Mouse (Mus musculus): ENCODE results near the gene Zfp112.
A peak's percentile ranks its signal among the peaks of the same experiment; 100 is the strongest.
"Not testable (repeated sequence)": the region's sequence is repeated elsewhere in the genome, so short reads cannot be mapped to it uniquely, and the experiment has no call there.

Zfp112 gene

DNA sequence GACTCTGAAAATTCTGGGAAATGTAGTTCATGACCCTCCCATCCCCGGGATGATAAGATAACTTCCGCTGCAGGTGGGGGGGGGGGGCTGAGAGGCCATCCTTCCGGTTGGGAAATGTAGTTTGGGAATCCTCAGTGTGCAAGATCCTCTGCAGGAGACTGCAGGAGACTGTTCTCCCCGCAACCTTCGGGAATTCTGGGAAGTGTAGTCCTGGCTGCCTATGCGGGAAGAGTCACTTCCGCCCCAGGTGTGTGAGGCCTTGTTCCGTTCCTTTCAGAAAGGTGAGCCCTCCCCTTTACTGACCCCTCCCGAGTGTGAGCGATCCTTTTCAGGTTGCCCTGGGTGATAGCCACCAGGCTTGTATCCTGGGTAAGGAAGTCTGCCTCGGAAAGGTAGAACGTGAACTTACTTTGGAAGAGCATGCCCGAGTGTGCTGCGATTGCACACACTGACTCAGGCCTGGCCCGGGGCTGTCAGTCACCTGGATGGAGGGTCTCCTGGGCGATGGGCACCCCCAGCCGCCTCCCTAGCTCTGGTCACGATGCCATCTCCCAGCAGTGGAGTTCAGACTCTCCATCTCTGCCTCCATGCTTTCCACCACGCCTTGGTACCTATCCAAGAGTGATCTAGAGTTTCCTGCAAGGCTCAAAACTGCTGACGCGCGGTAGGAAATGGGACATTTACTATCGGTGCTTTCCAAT, at the start of gene Zfp112:
TSS of gene Zfp112 (plus strand) at position 159 of the 701 bp plus-strand sequence.
- peak; percentile 87 for DNase-seq (ENCODE audit: low spot score)

DNA sequence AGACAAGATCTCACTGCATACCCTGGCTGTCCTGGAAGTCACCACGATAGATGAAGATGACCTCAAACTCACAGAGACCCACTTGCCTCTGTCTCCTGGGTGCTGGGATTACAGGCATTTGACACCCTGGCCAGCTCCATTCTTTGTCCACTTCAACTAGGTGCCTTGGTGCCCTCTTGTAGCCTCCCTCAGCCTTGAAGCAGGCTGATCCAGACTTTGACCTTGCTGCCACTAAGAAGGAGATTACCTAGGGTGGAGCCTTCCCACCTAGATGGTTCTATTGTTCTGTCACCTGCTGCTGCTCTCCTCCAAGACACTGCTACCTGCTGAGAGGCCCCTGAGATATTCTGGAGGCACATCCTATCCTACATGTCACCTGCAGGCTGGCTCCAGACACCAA, 37.7 kb upstream of the Zfp112 start:
- not testable (repeated sequence) for DNase-seq (ENCODE audit: low spot score)

DNA sequence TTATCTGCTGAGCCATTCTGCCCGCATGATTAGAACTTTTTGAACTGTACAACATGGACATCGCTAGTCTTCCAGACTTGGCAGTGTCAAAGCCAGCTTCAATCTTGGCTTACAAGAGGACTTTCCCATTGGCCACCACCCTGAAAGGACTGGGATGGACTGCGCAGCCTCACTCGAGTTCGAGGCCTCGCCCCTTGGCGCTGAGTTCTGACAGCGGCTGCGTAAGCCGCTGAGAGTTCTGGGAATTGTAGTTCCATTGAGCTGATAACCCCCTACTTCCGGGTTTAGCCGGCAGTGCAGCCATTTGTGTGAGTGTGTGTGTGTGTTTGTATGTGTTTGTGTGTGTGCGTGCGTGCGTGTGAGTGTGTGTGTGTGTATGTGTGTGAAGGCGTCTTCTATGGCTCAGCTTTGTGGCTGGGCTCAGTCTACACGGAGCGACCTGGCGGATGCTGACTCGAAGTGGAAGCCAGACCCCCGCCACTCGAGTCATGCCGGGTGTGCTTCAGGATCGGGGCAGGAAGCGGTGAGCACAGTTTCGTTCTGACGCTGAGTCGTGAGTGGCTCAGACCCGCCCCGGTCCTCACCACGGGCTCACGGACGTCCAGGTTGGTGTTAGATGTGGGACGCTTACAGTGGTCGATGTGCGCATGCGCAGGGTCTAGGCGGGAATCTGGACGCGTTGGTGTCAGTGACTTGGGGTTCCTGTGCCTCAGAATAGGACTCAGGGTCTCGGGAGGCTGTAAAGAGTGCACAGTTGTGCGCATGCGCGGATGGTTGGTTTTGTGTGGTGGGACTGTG, 30.3 kb upstream of the Zfp112 start, which contains the start of gene Zfp180:
TSS of gene Zfp180 (plus strand) at position 291 of the 798 bp plus-strand sequence.
- DNase-seq (ENCODE audit: low spot score), result peak; percentile 96

DNA sequence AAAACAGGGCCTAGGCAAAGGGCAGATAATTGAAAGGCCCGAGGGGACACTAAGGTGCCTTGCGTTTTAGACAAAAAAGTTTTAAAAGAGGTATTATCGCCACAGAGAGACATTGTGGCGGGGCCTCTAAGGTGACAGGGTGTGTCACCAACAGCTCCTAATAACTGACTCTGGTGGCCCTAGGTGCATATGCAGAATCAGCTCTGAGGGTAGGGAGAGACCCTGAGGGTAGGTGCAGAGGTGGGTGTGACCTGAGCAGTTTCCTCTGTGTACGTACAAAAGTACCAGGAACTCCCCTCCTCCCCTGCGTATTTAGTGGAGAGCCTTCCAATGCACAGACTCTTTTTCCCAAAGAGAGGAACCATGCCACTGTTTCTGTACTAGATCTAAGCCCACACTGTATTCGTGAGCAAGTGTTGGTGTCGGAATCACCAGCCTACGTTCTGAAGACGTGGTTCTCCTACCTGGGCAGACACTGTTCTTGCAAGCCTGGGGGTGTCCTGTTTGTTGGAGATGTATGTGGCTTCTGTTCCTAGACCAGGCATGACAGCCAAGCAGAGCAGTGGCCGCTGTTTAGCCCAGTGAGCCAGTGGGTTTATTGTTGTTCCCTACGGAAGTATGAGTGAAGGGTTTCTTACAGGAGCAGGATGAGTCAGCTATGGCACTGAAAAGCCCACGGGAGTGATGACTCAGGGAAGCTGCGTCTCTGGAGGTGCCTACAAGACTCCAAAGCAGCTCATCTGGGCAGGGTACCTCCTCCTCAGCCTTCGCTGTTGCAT, 29.5 kb upstream of the Zfp112 start:
- DNase-seq (ENCODE audit: low spot score), result peak; percentile 79

DNA sequence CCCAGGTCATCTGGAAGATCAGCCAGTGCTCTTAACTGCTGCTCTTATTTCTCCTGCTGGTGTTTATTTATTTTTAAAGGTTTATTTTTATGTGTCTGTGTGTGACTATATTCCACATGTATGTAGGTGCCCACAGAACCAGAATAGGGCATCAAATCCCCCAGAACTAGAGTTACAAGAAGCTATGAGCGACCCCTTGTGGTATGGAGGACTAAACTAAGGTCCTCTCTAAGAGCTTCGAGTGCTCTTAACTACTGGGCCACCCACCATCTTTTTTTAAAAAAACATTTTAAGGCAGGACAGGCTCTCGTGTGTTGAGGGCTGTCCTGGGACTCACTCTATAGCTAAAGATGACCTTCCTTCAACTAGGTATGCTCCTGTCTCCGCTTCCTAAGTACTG, 25.2 kb upstream of the Zfp112 start:
- no peak for DNase-seq (ENCODE audit: low spot score)

DNA sequence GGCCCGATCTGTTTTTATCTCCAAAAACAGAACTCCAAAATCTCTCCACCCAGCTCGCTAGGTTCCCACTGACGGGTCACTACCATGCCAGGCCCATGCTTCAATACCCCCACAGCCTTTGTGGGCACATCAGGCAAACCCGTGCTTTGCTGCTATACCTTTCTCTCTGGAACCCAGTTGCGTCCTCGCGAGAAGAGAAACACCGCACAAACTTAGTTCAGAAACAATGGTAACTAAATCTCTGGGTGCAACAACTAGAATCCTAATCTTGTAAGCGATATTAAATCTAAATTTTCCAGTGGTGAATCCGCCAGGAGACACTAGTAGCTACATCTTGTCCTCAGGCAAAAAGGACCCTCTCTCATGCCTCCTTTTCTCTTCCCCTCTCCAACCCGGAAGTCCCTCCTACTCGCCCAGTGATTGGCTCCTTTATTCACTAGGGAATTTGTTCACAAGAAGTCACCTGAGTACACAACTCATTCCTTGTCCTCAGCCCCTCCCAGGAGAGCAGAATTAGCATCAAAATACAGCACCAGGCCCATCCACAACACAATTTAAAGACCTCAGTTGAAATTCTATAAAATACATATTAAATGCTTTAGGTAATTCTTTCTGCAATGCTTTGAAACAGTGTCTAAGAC, 24.5 kb upstream of the Zfp112 start:
- DNase-seq (ENCODE audit: low spot score), result no peak

DNA sequence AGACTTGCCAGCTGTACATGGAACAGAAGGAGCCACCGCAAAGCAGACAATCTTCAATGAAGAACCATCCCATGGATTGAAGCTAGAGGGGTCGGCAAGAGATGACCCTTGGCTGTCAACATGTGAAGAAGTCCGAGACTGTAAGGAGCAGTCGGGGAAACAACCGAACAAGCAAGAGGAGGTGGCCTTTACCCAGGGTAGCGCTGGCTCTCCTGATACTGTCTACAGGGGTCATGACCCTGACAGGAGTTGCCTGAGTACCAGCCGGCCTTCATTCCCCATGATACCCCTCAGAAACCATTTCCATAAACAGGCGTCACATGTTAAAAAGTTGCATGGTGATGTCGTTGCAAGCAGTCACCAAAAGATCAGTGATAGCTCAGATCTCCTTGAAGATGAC, 7.7 kb upstream of the Zfp112 start:
- no peak for DNase-seq (ENCODE audit: low spot score)

DNA sequence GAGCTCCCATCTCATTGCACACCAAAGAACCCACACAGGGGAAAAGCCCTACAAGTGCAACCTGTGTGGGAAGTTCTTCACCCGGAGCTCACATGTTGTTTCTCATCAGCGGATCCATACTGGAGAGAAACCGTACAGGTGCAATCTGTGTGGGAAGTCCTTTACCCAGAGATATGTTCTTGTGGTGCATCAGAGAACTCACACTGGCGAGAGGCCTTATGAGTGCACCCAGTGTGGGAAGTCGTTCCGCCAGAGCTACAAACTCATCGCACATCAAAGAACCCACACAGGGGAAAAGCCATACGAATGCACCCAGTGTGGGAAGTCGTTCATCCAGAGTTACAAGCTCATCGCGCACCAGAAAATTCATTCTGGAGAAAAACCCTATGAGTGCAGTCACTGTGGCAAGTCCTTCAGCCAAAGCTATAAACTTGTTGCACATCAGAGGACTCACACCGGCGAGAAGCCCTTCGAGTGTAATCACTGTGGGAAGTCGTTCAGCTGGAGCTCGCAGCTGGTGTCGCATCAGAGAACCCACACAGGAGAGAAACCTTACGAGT, 6.9 kb upstream of the Zfp112 start:
- DNase-seq (ENCODE audit: low spot score), result no peak

DNA sequence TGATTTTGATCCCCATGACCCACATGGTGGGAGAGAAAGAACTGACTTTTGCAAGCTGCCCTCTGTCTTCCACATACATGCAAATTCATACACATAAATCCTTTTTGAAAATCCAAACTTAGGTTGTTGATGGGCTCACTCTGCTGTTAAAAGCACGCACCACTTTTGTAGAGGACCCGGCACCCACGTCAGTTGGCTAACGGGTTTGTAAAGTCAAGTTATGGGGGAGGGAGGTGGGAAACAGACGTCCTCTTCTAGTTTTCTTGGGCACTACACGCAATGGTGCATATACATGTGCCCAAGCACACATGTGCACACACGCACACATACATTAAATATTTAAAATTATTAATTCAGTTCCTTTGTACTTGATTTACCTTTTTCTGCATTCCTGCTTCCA, 1.3 kb upstream of the Zfp112 start:
- DNase-seq (ENCODE audit: low spot score), result no peak

DNA sequence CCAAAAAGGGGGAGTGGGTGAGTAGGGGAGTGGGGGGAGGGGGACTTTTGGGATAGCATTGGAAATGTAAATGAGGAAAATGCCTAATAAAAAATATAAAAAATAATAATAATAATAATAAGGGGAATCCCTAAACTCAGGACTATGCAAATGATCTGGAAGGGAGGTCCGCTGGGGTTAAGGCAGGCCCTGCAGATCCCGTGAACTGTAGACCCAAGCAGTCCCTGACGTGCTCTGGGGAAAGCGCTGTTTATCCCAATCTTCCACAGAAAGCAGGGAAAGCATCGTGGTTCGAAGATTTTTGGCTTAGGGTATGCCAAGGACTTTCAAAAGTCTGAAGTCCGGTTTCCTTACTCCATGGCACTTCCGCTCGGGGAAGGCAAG, 350 bp upstream of the Zfp112 start:
- no peak for DNase-seq (ENCODE audit: low spot score)

DNA sequence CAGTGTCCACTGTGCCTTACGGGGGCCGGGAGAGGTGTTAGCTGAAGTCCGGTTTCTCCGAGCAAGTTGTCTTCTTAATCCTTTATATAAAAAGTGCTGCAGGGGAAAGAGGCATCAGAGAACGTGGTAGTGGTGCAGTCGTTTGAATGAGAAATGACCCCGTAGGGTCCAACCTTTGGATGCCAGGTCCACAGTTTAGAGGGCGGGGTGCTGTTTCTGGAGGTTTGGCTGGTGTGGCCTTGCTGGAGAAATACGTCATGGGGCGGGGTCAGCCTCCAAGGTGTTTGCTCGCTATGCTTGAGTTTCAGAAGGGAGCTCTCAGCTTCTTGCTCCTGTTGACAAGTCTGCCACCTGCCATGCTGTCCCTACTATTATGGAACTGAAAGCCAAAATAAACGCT, 887 bp downstream of the Zfp112 start:
- peak; percentile 67 for DNase-seq (ENCODE audit: low spot score)

DNA sequence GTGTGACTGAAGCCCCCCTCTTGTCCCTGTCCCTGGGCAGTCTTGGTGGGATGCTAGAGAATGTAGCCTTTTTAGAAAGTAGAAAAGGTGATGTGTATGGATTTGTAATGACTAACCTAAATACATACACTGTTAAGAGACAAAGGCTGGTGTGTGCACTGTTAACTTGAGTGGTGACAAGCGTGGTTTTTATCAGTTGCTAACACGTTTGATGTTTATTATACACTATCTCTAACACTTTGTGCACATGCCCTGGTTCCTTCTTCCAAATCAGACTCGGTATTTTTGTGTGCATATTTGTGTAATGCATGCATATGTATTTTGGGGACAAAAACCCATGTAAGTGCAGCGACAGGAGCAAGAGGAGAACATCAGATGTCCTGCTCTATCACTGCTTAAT, 4.5 kb downstream of the Zfp112 start:
- DNase-seq (ENCODE audit: low spot score), result no peak

DNA sequence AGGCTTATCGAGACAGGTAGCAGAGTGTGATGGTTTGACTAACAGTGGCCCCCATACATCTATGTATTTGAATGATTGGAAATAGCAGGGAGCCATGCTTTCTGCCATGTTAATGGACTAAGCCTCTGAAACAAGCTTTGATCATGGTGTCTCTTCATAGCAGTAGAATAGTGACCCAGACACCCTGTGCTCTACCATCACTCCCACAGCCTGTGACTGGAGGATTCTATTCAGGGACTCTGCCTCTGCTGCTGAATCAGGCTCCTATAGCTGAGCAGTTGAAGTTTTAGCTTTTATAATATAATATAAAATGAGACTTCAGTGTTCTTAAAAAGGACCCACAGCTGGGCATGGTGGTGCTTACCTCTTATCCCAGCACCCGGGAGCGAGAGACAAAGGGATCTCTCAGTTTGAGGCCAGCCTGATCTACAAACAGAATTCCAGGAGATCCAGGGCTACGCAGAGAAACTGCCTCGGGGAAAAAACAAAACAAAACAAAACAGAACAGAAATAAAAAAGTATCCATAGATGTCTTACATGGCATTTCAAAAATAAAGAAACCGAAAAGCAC, 21.4 kb downstream of the Zfp112 start:
- no peak for DNase-seq (ENCODE audit: low spot score)

DNA sequence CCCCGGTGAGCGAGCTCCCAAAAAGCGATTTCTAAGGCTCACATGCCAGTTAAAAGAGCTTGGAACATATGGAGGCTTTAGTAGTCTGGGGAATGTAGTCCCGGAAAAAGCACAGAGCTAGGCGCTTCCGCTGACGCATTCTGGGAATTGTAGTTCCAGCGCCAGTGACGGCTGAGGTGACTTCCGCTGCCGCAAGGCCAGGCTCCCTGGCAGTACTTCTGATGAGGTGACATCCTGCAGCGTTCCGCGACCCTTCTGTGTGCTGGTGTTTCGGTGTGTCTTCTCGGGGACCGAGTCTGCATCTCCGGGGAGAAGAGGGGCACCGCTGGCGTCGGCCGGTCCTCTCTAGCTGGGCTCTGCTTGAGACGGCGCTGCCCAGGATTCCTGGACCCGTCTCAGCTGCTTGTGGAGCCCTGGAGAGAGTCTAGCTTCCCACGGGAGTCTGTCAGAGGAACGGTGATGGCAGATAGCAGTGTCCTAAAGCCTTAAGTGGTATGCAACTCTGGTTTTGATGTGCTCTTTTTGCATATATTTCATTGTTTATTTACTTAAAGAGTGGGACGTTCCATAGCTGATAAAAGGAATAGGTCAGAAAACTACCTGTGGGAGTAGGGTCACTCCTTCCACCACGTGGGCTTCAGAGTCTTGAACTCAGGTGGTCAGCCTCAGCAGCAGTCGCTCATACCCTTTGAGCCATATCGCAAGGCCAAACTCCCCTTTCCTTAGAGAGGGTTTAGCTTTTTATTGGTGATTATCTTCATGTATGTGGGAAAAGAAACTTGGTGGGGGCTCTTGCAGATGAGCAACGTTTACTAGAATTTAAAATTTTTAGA, 22.1 kb downstream of the Zfp112 start, which contains the start of gene Zfp235:
TSS of gene Zfp235 (plus strand) at position 174 of the 833 bp plus-strand sequence.
- DNase-seq (ENCODE audit: low spot score), result peak; percentile 85

DNA sequence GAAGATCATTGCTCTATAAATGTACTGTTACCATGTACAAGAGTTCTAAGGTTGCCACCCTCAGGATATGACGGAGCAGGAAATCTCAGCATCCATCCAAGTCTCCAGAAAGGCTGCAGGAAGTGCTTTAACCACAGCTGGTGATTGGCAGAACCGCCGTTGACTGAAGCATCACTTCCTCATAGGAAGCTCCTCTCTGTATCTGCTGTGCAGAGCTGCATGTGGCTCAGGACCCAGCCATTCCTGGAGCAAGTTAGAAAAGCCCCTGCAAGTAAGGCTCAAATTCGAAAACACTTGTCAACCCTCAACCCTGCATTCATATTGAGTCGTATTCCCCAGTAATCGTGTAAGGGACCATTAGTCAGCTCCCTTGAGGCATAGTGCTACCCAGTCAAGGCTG, 30.5 kb downstream of the Zfp112 start:
- DNase-seq (ENCODE audit: low spot score), result no peak

DNA sequence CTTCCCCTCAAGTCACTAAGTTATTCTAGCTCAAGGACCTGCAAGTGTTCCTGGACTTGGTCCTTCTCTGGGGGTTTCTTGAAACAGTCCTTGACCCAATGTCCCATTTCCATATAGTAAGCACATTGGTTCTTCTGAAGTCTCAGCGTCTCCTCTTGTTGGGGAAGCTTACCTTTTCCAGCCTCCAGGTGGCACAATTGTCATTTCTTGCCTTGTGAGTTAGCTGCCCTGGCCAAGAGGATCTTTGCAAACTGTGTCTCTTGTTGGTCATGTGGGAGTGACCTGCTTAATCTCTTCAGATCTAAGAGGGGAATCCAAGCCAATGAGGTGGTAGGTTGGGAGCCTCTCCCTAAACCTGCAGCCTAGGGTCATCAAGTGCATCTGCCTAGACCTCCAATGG, 41.2 kb downstream of the Zfp112 start:
- DNase-seq (ENCODE audit: low spot score), result no peak

DNA sequence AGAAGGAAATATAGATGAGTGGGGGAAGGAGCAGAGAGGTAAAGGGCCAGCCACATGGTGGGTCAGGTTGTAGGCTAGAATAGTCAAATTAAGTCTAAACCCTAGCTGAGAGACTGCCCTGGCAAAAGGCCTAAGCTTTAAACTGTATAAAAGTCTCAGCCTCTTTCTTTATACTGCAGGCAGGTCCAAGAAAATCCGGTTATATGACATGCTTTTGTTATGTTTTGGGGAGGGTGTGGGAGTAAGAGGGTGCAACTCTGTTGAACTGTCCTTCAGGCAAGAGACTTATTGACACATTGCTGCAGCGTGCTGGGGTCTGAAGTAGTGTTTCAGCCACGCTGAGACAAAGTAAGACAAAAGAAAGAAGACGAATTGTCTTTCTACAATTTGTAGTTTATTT, 60.1 kb downstream of the Zfp112 start:
- no peak for DNase-seq (ENCODE audit: low spot score)

DNA sequence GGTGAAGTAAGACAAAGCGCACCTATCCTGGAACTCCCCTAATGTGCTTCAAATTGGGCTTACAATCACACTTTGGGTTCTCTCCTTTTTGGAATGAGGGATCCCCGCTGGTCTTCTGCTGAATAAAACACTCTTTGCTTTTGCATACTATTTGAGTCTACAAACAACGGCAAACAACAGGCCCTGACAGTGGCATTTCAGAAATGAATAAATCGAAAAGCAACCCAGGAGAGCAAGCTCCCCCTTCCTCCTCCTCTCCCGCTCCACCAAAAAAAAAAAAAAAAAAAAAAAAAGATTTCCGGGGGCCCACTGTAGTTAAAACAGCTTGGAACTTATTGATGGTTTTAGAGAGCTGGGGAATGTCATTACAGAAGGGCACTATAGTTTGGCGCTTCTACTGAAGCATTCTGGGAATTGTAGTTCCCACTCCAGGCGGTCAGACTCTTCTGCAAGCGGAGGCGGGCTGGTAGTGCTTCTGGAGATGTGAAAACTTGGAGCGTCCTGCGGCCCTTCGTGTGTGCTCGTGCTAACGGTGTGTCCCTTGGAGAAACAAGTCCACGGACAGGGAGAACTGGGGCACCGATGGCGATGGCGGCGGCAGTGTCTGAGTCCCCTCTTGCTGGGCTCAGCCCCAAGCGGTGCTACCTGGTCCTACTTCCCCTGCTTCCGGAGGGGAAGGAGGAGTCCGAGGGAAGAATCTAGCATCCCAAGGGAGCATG, 62.7 kb downstream of the Zfp112 start, which contains the start of gene Zfp114:
TSS of gene Zfp114 (plus strand) at position 443 of the 719 bp plus-strand sequence.
- DNase-seq (ENCODE audit: low spot score), result peak; percentile 64

DNA sequence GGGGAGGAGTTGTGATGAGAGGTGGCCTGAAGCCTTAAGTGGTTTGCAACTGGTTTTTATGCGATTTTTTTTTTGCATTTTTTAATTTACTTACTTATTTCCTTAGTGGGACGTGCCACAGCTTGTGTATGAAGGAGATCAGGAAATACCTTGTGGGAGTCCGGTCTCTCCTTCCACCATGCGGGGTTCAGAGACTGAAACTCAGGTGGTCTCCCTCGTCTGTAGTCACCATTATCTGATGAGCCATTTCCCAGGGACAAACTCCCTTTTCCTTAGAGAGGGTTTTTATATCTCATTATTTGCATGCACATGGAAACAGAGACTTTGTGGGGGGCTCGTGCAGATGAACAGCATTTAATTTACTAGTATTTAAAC, 63.2 kb downstream of the Zfp112 start:
- DNase-seq (ENCODE audit: low spot score), result no peak

All from MN1 (cell line).